ENCODE assay signal across 37 mouse cellular contexts in the genomic region with DNA sequence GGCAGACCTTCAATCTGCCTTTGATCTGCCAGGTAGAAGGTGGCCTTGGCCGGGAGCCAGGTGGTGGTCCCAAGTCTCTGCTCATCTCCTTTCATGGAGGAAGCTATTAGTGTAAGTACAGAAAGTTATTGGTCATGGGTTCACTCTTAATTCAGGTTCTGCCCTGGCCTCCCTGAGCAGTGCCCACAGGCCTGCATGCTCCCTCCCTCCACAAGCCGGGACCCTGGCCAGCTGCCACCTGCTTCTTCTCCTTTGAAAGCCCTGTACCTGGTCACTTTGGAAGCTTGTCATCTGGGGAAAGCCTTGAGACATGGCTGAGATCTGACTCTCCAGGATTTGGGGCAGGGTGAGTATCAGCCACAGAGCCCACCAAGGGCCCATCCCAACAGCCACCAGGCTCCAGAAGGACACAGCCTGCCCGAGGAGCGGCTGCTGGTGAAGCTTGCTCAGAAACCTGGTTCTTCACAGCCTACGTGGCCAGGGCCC. TPM values are rescaled to one million over a fixed set of nuclear protein-coding genes. Genes with fewer than 3 reads are reported as not detected.
DNase-seq lines count a peak whose midpoint lies in the region; ATAC-seq and TF ChIP-seq lines count a peak whose summit lies in the region.
"Had no signal": no experiment of that assay in that cellular context is flagged by ENCODE, and none has a peak within 500 bp of the region (broad histone marks: within the 10 kb centered on the region; RNA-seq: fewer than 3 reads in every experiment).

A gene (minus strand): TSS at position 436 of the 486 bp plus-strand sequence.

- peak; percentile 23 to 62 for DNase-seq in kidney, postnatal 36 days
- DNase-seq in cerebellum, adult 2 months = peak; percentile 81 to 82
- DNase-seq in cerebellum, adult 9-11 months = peak; percentile 85
- DNase-seq in gonadal fat pad, adult 2 months (ENCODE audit: low read depth) = no peak
- no peak for DNase-seq in liver, embryonic 11.5 days (ENCODE audit: low spot score)
- DNase-seq in spleen, adult 12 weeks (ENCODE audit: low spot score) = no peak
- DNase-seq: adrenal gland, adult 8-10 months; forebrain, postnatal 0 days; kidney, adult 8-10 months; kidney, postnatal 10 days; left cerebral cortex, postnatal 4 days; liver, embryonic 13.5 days; lung, adult 18-20 months; lung, postnatal 4 days; right cerebral cortex, adult 18-20 months; thymus, postnatal 4 days had no signal

- WGBS in kidney, embryonic 14.5 days = 83% methylated on average over 5 of the region's 5 CpGs
- 32% methylated on average over 5 of the region's 5 CpGs for WGBS in cerebellum, adult 2 months
- WGBS in liver, embryonic 11.5 days = 80% methylated on average over 5 of the region's 5 CpGs

- no peak within 1 kb of the TSS for H3K4me3 ChIP-seq in kidney, embryonic 14.5 days (ENCODE audit: low read length)
- H3K4me3 ChIP-seq in cerebellum, adult 2 months (replicated peaks; ENCODE audit: insufficient read depth, low read depth, low read length) = no peak within 1 kb of the TSS
- no peak within 1 kb of the TSS for H3K4me3 ChIP-seq in liver, embryonic 11.5 days (ENCODE audit: low read depth, low read length)
- H3K4me3 ChIP-seq: embryonic facial prominence, embryonic 13.5 days; forebrain, embryonic 10.5 days; layer of hippocampus, adult 2 months; liver, embryonic 13.5 days; megakaryocyte, embryonic 14.5 days; midbrain, embryonic 12.5 days; myocyte; neural tube, embryonic 12.5 days had no signal

- H3K36me3 ChIP-seq in kidney, embryonic 14.5 days (ENCODE audit: control insufficient read depth, insufficient read depth, low read length) = no peaks in the 10 kb centered on the region
- no peaks in the 10 kb centered on the region for H3K36me3 ChIP-seq in liver, embryonic 11.5 days (ENCODE audit: control insufficient read depth, insufficient read depth, low read length)
- H3K36me3 ChIP-seq: embryonic facial prominence, embryonic 13.5 days; forebrain, embryonic 10.5 days; liver, embryonic 13.5 days; midbrain, embryonic 12.5 days; neural tube, embryonic 12.5 days had no signal

- no peak within 1 kb of the TSS for H3K27ac ChIP-seq in kidney, embryonic 14.5 days (ENCODE audit: low read depth, low read length)
- H3K27ac ChIP-seq in cerebellum, adult 2 months (ENCODE audit: insufficient read depth, low read length) = 0 out of 2 replicates have a peak within 1 kb of the TSS, but pooled peaks have one; percentile 4
- no peak within 1 kb of the TSS for H3K27ac ChIP-seq in liver, embryonic 11.5 days (ENCODE audit: low read depth, low read length)
- H3K27ac ChIP-seq: embryonic facial prominence, embryonic 13.5 days; forebrain, embryonic 10.5 days; layer of hippocampus, adult 2 months; liver, embryonic 13.5 days; midbrain, embryonic 12.5 days; neural tube, embryonic 12.5 days; stomach, postnatal 0 days had no signal

- no peaks in the 10 kb centered on the region for H3K27me3 ChIP-seq in kidney, embryonic 14.5 days (ENCODE audit: control insufficient read depth, insufficient read depth, low read length)
- no peaks in the 10 kb centered on the region for H3K27me3 ChIP-seq in cerebellum, adult 2 months (ENCODE audit: control insufficient read depth, insufficient read depth, low read length)
- no peaks in the 10 kb centered on the region for H3K27me3 ChIP-seq in liver, embryonic 11.5 days (replicated peaks; ENCODE audit: control insufficient read depth, insufficient read depth, low read length)
- H3K27me3 ChIP-seq: CH12.LX; embryonic facial prominence, embryonic 13.5 days; liver, embryonic 13.5 days; midbrain, embryonic 12.5 days; neural tube, embryonic 12.5 days had no signal

- 0 out of 2 replicates have a peak, but pooled peaks cover 11% of the 10 kb centered on the region for H3K4me1 ChIP-seq in kidney, embryonic 14.5 days (ENCODE audit: control insufficient read depth, insufficient read depth, low read length)
- peaks cover 34% of the 10 kb centered on the region for H3K4me1 ChIP-seq in cerebellum, adult 2 months (ENCODE audit: control insufficient read depth, insufficient read depth, low read length)
- peaks cover 4% of the 10 kb centered on the region; the same call in 1 of the 2 replicates for H3K4me1 ChIP-seq in liver, embryonic 11.5 days (replicated peaks; ENCODE audit: control insufficient read depth, insufficient read depth, low read length)
- H3K4me1 ChIP-seq: midbrain, embryonic 12.5 days; neural tube, embryonic 12.5 days had no signal

- H3K4me2 ChIP-seq in kidney, embryonic 14.5 days (replicated peaks; ENCODE audit: low read depth, low read length) = no peak within 1 kb of the TSS
- no peak within 1 kb of the TSS for H3K4me2 ChIP-seq in liver, embryonic 11.5 days
- H3K4me2 ChIP-seq: embryonic facial prominence, embryonic 13.5 days; liver, embryonic 13.5 days; midbrain, embryonic 12.5 days; neural tube, embryonic 12.5 days had no signal

- no peak for TF ChIP-seq CTCF in cerebellum, adult 2 months (IDR thresholded peaks at IDR 0.05; ENCODE audit: borderline replicate concordance, insufficient read depth, low read depth, low read length)

- no peaks in the 10 kb centered on the region for H3K9me3 ChIP-seq in kidney, embryonic 14.5 days (ENCODE audit: control insufficient read depth, low read length)
- no peaks in the 10 kb centered on the region for H3K9me3 ChIP-seq in liver, embryonic 11.5 days (ENCODE audit: control insufficient read depth, low read length)
- H3K9me3 ChIP-seq: embryonic facial prominence, embryonic 13.5 days; forebrain, embryonic 10.5 days; liver, embryonic 13.5 days; megakaryocyte, embryonic 14.5 days; midbrain, embryonic 12.5 days; neural tube, embryonic 12.5 days had no signal

- no peak for TF ChIP-seq POLR2A in cerebellum, adult 2 months (IDR thresholded peaks at IDR 0.05; ENCODE audit: borderline replicate concordance, insufficient read depth, low read length)

- no peak for ATAC-seq in kidney, embryonic 14.5 days (ENCODE audit: low FRiP score, low TSS enrichment)
- ATAC-seq in liver, embryonic 11.5 days (replicated peaks; ENCODE audit: low FRiP score) = no peak
- ATAC-seq: activated CD4-positive, CD25-positive, alpha-beta regulatory T cell, adult 4 months; forebrain, postnatal 0 days; hindbrain, embryonic 16.5 days; lung, postnatal 0 days had no signal

- H3K9ac ChIP-seq in kidney, embryonic 14.5 days (ENCODE audit: low read depth, low read length) = no peak within 1 kb of the TSS
- no peak within 1 kb of the TSS for H3K9ac ChIP-seq in liver, embryonic 11.5 days (ENCODE audit: low read depth, low read length)
- H3K9ac ChIP-seq: embryonic facial prominence, embryonic 13.5 days; forebrain, postnatal 0 days; liver, embryonic 13.5 days; midbrain, embryonic 12.5 days; neural tube, embryonic 12.5 days had no signal

RNA-seq across cellular contexts. Expression of the gene that starts here (rescaled TPM):
- polyA plus RNA-seq in kidney, embryonic 14.5 days (2014; fragmentation: Nextera tagmentation; extraction: Ambion mirVana) = not detected in 2 replicates
- polyA plus RNA-seq in cerebellum, adult 2 months (2012; rRNA removed) = not detected in 2 replicates
- 234 and 311 TPM in 2 replicates for polyA plus RNA-seq in gonadal fat pad, adult 2 months (2012; rRNA removed)
- not detected in 2 replicates for polyA plus RNA-seq in liver, embryonic 11.5 days (2014; fragmentation: Nextera tagmentation; extraction: Ambion mirVana)
- polyA plus RNA-seq: activated CD4-positive, CD25-positive, alpha-beta regulatory T cell, adult 4 months; C2C12; embryonic facial prominence, embryonic 13.5 days; forebrain, embryonic 10.5 days; forebrain, postnatal 0 days; heart, embryonic 14.5 days; hindbrain, embryonic 11.5 days; hindbrain, embryonic 16.5 days; intestine, embryonic 14.5 days; limb, embryonic 14.5 days; liver, embryonic 13.5 days; lung, postnatal 0 days; midbrain, embryonic 12.5 days; midbrain, postnatal 0 days; myocyte; neural tube, embryonic 12.5 days; spleen, adult 2 months; stomach, postnatal 0 days; thymus, postnatal 0 days had no signal

Comparison
In these comparisons a context has a peak if more than half of its experiments do, and no peak if none do; other contexts are left out.
1. RNA of the gene that starts here (polyA plus RNA-seq): 234 to 311 TPM in gonadal fat pad, adult 2 months; not detected in cerebellum, adult 2 months, not detected in kidney, embryonic 14.5 days and not detected in liver, embryonic 11.5 days; every median in the first group is over 100 times any median in the second.
2. Peak in DNase-seq and H3K27ac ChIP-seq in cerebellum, adult 2 months; RNA of the gene not detected or under 1 TPM.
3. DNase-seq: peak in kidney, postnatal 36 days (2 of 2) and cerebellum, adult 9-11 months (single experiment); none in gonadal fat pad, adult 2 months (single experiment), liver, embryonic 11.5 days (single experiment) and spleen, adult 12 weeks (single experiment).